Mouse (Mus musculus): ENCODE results near the gene Dach2. TPM values are rescaled to one million over a fixed set of nuclear protein-coding genes. Genes with fewer than 3 reads are reported as not detected.

Gene Dach2
- polyA plus RNA-seq, 1 experiment from 2014 or later: 2.0 TPM

DNA sequence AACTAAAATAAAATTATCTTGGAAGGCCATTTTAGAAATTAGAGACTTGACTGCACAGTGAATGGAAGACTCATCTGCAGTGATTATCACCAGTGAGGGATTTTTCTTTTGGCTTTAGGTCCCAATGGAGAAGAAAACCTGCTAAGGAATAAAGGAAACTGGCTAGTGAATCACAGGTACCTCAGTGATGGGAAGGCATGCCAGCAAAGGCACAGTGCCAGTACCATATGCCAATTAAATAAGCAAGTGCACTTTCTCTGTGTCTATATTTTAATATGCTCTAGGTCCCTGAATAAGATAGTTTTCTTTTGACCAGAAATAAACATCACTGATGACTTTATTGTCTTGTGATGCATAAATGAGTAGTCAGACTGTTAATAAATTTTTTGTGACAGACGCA lies 184.8 kb downstream of the Dach2 start:
- no peaks in the 10 kb centered on the region for H3K27me3 ChIP-seq (replicated peaks; ENCODE audit: control insufficient read depth, insufficient read depth, low read length)
- H3K9ac ChIP-seq (ENCODE audit: low read depth, low read length): no peak overlapping the region
- DNase-seq (ENCODE audit: low spot score) (no peak), ATAC-seq (replicated peaks; ENCODE audit: low FRiP score) (no peak)
- WGBS: 89% methylated on average over 1 of the region's 1 CpGs
- H3K4me3 ChIP-seq (ENCODE audit: low read depth, low read length): no peak overlapping the region
- H3K9me3 ChIP-seq (ENCODE audit: control insufficient read depth, low read length): no peaks in the 10 kb centered on the region
- no peak overlapping the region for H3K4me2 ChIP-seq
- H3K36me3 ChIP-seq (ENCODE audit: control insufficient read depth, insufficient read depth, low read length): no peaks in the 10 kb centered on the region
- no peak overlapping the region for H3K27ac ChIP-seq (ENCODE audit: low read depth, low read length)
- H3K4me1 ChIP-seq (replicated peaks; ENCODE audit: control insufficient read depth, insufficient read depth, low read length): no peaks in the 10 kb centered on the region

DNA sequence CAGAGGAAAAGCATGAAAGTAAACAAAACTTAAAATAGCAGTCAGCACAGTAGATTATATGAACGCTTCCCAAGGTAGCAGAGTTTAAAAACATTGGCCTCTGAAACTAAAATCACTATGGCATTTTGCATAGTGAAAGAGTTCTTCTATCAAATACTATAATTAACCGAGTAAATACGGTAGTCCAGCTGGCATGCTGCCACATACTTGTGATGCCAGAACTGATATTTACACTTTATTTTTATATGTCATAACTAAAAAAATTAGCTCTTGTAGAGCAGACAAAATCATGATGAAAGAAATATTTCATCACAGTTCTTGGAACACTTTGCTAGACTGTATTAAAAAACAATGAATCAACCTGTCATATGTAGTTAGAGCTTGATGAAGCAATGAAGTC lies 247.8 kb downstream of the Dach2 start:
- no peaks in the 10 kb centered on the region for H3K27me3 ChIP-seq (replicated peaks; ENCODE audit: control insufficient read depth, insufficient read depth, low read length)
- H3K4me1 ChIP-seq (replicated peaks; ENCODE audit: control insufficient read depth, insufficient read depth, low read length): no peaks in the 10 kb centered on the region
- no peak for ATAC-seq (replicated peaks; ENCODE audit: low FRiP score)
- no peak overlapping the region for H3K27ac ChIP-seq (ENCODE audit: low read depth, low read length)
- no peaks in the 10 kb centered on the region for H3K36me3 ChIP-seq (ENCODE audit: control insufficient read depth, insufficient read depth, low read length)
- no peaks in the 10 kb centered on the region for H3K9me3 ChIP-seq (ENCODE audit: control insufficient read depth, low read length)
- DNase-seq (ENCODE audit: low spot score): no peak
- H3K9ac ChIP-seq (ENCODE audit: low read depth, low read length): no peak overlapping the region
- H3K4me2 ChIP-seq: no peak overlapping the region
- no peak overlapping the region for H3K4me3 ChIP-seq (ENCODE audit: low read depth, low read length)
- WGBS: 63% methylated on average over 3 of the region's 3 CpGs

DNA sequence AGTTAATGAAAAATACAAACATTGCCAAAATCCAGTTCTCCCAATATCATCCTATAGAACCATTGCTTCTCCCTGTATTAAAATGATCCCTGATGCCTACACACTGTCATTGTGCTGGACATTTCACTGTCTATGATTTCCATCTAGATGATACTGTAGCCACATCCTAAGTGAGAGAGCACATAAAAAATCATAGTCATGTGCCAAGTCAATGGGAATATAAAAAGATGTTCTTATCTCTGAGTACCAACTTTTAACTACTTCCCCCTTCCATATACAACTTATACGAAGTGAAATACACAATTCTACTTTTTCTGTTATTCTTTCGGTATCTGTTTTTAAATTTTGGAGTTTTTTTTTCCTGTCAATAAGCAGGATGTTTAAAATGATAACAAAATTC lies 266.6 kb downstream of the Dach2 start:
- no peak overlapping the region for H3K4me2 ChIP-seq
- H3K27ac ChIP-seq (ENCODE audit: low read depth, low read length): no peak overlapping the region
- ATAC-seq (replicated peaks; ENCODE audit: low FRiP score) (no peak), DNase-seq (ENCODE audit: low spot score) (no peak)
- H3K9me3 ChIP-seq (ENCODE audit: control insufficient read depth, low read length): no peaks in the 10 kb centered on the region
- no peak overlapping the region for H3K9ac ChIP-seq (ENCODE audit: low read depth, low read length)
- H3K4me3 ChIP-seq (ENCODE audit: low read depth, low read length): no peak overlapping the region
- 64% methylated on average over 2 of the region's 2 CpGs for WGBS
- H3K36me3 ChIP-seq (ENCODE audit: control insufficient read depth, insufficient read depth, low read length): no peaks in the 10 kb centered on the region
- no peaks in the 10 kb centered on the region for H3K27me3 ChIP-seq (replicated peaks; ENCODE audit: control insufficient read depth, insufficient read depth, low read length)
- H3K4me1 ChIP-seq (replicated peaks; ENCODE audit: control insufficient read depth, insufficient read depth, low read length): no peaks in the 10 kb centered on the region

DNA sequence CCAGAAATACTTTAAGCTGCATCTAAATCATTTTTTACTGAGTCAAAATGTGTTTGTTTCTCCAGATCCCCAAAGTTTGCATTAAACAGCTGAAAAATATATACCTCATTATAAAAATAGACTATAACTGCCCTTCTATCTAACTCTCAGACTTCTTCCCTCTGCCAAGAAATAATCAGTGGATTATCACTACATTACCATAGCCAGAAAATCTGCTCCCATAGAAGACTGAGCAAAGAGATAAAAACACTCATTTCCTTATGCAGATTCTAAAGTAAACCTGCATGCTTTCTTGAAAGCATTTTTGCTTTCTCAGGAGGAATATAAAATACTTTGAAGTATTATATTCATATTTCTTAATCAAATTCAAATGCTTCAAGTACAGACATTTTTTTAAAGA lies 368.8 kb downstream of the Dach2 start:
- no peak for ATAC-seq (replicated peaks; ENCODE audit: low FRiP score)
- H3K27ac ChIP-seq (ENCODE audit: low read depth, low read length): no peak overlapping the region
- H3K4me2 ChIP-seq: no peak overlapping the region
- H3K4me3 ChIP-seq (ENCODE audit: low read depth, low read length): no peak overlapping the region
- no peaks in the 10 kb centered on the region for H3K27me3 ChIP-seq (replicated peaks; ENCODE audit: control insufficient read depth, insufficient read depth, low read length)
- H3K9ac ChIP-seq (ENCODE audit: low read depth, low read length): no peak overlapping the region
- no peak for DNase-seq (ENCODE audit: low spot score)
- no peaks in the 10 kb centered on the region for H3K4me1 ChIP-seq (replicated peaks; ENCODE audit: control insufficient read depth, insufficient read depth, low read length)
- no peaks in the 10 kb centered on the region for H3K36me3 ChIP-seq (ENCODE audit: control insufficient read depth, insufficient read depth, low read length)
- H3K9me3 ChIP-seq (ENCODE audit: control insufficient read depth, low read length): no peaks in the 10 kb centered on the region

DNA sequence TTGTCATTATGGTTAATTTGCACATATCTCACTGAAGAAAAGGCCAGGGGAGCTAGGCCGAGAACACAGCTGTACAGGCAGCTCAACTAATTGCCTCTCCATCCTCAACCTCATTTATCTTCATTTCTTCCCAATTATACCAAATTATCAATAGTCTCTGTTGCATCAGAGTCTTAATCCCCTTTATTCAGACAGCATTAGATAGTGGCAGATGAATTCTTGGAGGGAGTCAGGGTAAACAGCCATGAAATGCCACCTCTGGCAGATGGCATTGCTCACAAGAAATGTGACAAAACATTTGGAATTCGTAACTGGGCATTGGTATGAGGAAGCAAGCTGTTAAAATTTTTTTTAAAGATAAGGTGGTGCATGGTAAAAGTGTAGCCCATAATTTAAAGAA lies 389.9 kb downstream of the Dach2 start:
- ATAC-seq (replicated peaks; ENCODE audit: low FRiP score) (no peak), DNase-seq (ENCODE audit: low spot score) (no peak)
- Histone ChIP-seq H3K27ac (ENCODE audit: low read depth, low read length) (no peak overlapping the region), H3K4me3 (ENCODE audit: low read depth, low read length) (no peak overlapping the region), H3K4me1 (replicated peaks; ENCODE audit: control insufficient read depth, insufficient read depth, low read length) (no peaks in the 10 kb centered on the region), H3K9ac (ENCODE audit: low read depth, low read length) (no peak overlapping the region), H3K9me3 (ENCODE audit: control insufficient read depth, low read length) (no peaks in the 10 kb centered on the region), H3K36me3 (ENCODE audit: control insufficient read depth, insufficient read depth, low read length) (no peaks in the 10 kb centered on the region), H3K27me3 (replicated peaks; ENCODE audit: control insufficient read depth, insufficient read depth, low read length) (no peaks in the 10 kb centered on the region), H3K4me2 (no peak overlapping the region)
- 55% methylated on average over 2 of the region's 2 CpGs for WGBS

DNA sequence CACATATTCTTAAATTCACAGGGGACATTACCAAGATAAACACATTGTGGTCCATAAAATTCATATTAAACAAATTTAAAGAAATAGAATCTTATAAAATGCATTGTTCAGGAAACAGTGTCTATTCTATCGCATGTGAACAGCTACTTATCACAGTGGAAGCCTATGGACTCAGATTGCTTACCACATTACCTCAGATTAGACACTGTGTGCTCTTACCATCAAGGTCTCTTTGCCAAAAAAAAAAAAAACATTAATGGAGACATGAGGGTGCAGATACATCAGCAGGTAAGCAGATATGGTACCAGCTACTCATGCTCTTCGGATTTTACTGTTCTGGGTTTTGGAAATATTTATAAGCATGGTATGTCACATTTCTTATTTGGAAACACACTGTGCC lies 415.1 kb downstream of the Dach2 start:
- no peaks in the 10 kb centered on the region for H3K9me3 ChIP-seq (ENCODE audit: control insufficient read depth, low read length)
- no peaks in the 10 kb centered on the region for H3K27me3 ChIP-seq (replicated peaks; ENCODE audit: control insufficient read depth, insufficient read depth, low read length)
- H3K27ac ChIP-seq (ENCODE audit: low read depth, low read length): no peak overlapping the region
- no peak overlapping the region for H3K4me3 ChIP-seq (ENCODE audit: low read depth, low read length)
- no peak overlapping the region for H3K9ac ChIP-seq (ENCODE audit: low read depth, low read length)
- ATAC-seq (replicated peaks; ENCODE audit: low FRiP score): no peak
- 74% methylated on average over 2 of the region's 2 CpGs for WGBS
- H3K4me2 ChIP-seq: no peak overlapping the region
- no peak for DNase-seq (ENCODE audit: low spot score)
- no peaks in the 10 kb centered on the region for H3K4me1 ChIP-seq (replicated peaks; ENCODE audit: control insufficient read depth, insufficient read depth, low read length)
- no peaks in the 10 kb centered on the region for H3K36me3 ChIP-seq (ENCODE audit: control insufficient read depth, insufficient read depth, low read length)

DNA sequence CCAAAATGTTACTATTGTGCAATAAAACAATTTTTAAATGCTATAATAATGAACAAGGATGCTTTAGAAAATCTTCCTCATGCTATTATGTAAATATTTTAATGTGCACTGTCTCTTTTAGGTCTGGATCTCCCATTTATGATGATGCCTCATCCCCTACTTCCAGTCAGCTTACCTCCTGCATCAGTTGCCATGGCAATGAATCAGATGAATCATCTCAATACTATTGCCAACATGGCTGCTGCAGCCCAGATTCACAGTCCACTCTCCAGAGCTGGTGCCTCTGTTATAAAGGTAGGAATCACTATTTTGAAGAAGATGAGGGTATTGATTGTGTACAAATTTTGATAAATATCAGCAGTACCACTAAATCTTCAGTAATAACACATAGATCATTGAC lies 426.8 kb downstream of the Dach2 start:
- Histone ChIP-seq H3K4me1 (replicated peaks; ENCODE audit: control insufficient read depth, insufficient read depth, low read length) (no peaks in the 10 kb centered on the region), H3K9ac (ENCODE audit: low read depth, low read length) (no peak overlapping the region), H3K36me3 (ENCODE audit: control insufficient read depth, insufficient read depth, low read length) (no peaks in the 10 kb centered on the region), H3K27me3 (replicated peaks; ENCODE audit: control insufficient read depth, insufficient read depth, low read length) (no peaks in the 10 kb centered on the region), H3K9me3 (ENCODE audit: control insufficient read depth, low read length) (no peaks in the 10 kb centered on the region), H3K4me3 (ENCODE audit: low read depth, low read length) (no peak overlapping the region), H3K4me2 (no peak overlapping the region), H3K27ac (ENCODE audit: low read depth, low read length) (no peak overlapping the region)
- DNase-seq (ENCODE audit: low spot score) (no peak), ATAC-seq (replicated peaks; ENCODE audit: low FRiP score) (no peak)

DNA sequence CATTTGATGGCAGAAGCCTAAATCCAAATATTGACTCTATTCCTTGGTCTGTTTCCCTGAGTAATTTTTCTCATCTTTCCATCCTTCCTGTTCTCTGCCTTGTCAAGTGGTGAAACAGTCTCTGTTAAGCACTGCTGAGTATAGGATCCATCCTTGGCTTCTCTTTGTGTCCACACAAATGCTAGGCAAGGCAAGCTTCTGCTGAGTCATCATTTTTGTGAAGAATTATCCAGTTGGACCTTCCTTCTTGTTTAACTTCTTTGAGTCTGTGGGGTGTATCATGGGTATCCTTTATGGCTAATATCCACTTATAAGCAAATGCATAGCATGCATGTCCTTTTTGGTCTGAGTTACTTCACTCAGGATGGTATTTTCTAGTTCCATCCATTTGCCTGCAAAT lies 449.8 kb downstream of the Dach2 start:
- Histone ChIP-seq H3K27ac (ENCODE audit: low read depth, low read length) (no peak overlapping the region), H3K27me3 (replicated peaks; ENCODE audit: control insufficient read depth, insufficient read depth, low read length) (no peaks in the 10 kb centered on the region), H3K4me3 (ENCODE audit: low read depth, low read length) (no peak overlapping the region), H3K9me3 (ENCODE audit: control insufficient read depth, low read length) (no peaks in the 10 kb centered on the region), H3K36me3 (ENCODE audit: control insufficient read depth, insufficient read depth, low read length) (no peaks in the 10 kb centered on the region), H3K4me2 (no peak overlapping the region), H3K4me1 (replicated peaks; ENCODE audit: control insufficient read depth, insufficient read depth, low read length) (no peaks in the 10 kb centered on the region), H3K9ac (ENCODE audit: low read depth, low read length) (no peak overlapping the region)
- no peak for ATAC-seq (replicated peaks; ENCODE audit: low FRiP score)
- no peak for DNase-seq (ENCODE audit: low spot score)

DNA sequence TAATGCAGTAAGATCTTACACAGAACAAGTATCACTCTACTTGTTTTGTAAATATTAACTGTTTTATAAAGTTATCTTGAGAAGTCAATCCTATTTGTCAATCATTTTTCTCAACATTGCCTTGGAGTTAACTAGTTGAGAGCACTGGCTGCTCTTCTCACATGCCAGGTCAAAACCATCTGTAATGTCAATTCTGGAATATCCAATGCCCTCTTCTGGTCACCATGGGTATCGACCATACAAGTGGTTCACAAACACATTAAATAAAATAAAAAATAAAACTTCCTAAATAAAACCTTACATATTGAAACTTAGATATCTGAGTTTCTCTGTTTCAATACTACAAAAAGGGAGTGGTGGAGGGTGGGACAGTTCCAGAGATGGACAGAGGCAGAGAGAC lies 495.0 kb downstream of the Dach2 start:
- DNase-seq (ENCODE audit: low spot score) (no peak), ATAC-seq (replicated peaks; ENCODE audit: low FRiP score) (no peak)
- Histone ChIP-seq H3K9ac (ENCODE audit: low read depth, low read length) (no peak overlapping the region), H3K4me1 (replicated peaks; ENCODE audit: control insufficient read depth, insufficient read depth, low read length) (no peaks in the 10 kb centered on the region), H3K4me3 (ENCODE audit: low read depth, low read length) (no peak overlapping the region), H3K9me3 (ENCODE audit: control insufficient read depth, low read length) (no peaks in the 10 kb centered on the region), H3K4me2 (no peak overlapping the region), H3K36me3 (ENCODE audit: control insufficient read depth, insufficient read depth, low read length) (no peaks in the 10 kb centered on the region), H3K27ac (ENCODE audit: low read depth, low read length) (no peak overlapping the region), H3K27me3 (replicated peaks; ENCODE audit: control insufficient read depth, insufficient read depth, low read length) (no peaks in the 10 kb centered on the region)
- 23% methylated on average over 1 of the region's 1 CpGs for WGBS
